Mouse (Mus musculus): ENCODE results near the gene Hsph1. TPM values are rescaled to one million over a fixed set of nuclear protein-coding genes. Genes with fewer than 3 reads are reported as not detected.

Gene Hsph1
- polyA plus RNA-seq, 1 experiment from 2014 or later = 97.1 TPM

- ATAC-seq (ENCODE audit: low read depth) = no peak
- no peak overlapping the region for H3K4me2 ChIP-seq (ENCODE audit: low read depth, low read length)
- no peaks in the 10 kb centered on the region for H3K9me3 ChIP-seq (ENCODE audit: control insufficient read depth, low read length)
- H3K9ac ChIP-seq (replicated peaks; ENCODE audit: low read depth, low read length) = no peak overlapping the region
- WGBS = 94% methylated on average over 6 of the region's 6 CpGs
- H3K27ac ChIP-seq (ENCODE audit: low read depth, low read length) = no peak overlapping the region
- H3K4me1 ChIP-seq (ENCODE audit: control insufficient read depth, insufficient read depth, low read length) = no peaks in the 10 kb centered on the region
- H3K27me3 ChIP-seq (ENCODE audit: control insufficient read depth, insufficient read depth, low read length) = no peaks in the 10 kb centered on the region
- H3K4me3 ChIP-seq (ENCODE audit: low read depth, low read length) = no peak overlapping the region
- H3K36me3 ChIP-seq (ENCODE audit: control insufficient read depth, insufficient read depth, low read length) = no peaks in the 10 kb centered on the region
Observed at GRCm38 (mm10) chr5:149662980-149663379, 26.8 kb upstream of the Hsph1 start.

GRCm38 (mm10) chr5:149661428-149661827, 25.3 kb upstream of the Hsph1 start:
- WGBS = 92% methylated on average over 6 of the region's 6 CpGs
- H3K27me3 ChIP-seq (ENCODE audit: control insufficient read depth, insufficient read depth, low read length) = no peaks in the 10 kb centered on the region

GRCm38 (mm10) chr5:149659414-149659780, 23.2 kb upstream of the Hsph1 start:
- Histone ChIP-seq H3K9ac (replicated peaks; ENCODE audit: low read depth, low read length) (no peak overlapping the region), H3K4me2 (ENCODE audit: low read depth, low read length) (no peak overlapping the region), H3K27ac (ENCODE audit: low read depth, low read length) (no peak overlapping the region), H3K27me3 (ENCODE audit: control insufficient read depth, insufficient read depth, low read length) (no peaks in the 10 kb centered on the region), H3K4me1 (ENCODE audit: control insufficient read depth, insufficient read depth, low read length) (no peaks in the 10 kb centered on the region), H3K36me3 (ENCODE audit: control insufficient read depth, insufficient read depth, low read length) (no peaks in the 10 kb centered on the region), H3K4me3 (ENCODE audit: low read depth, low read length) (no peak overlapping the region), H3K9me3 (ENCODE audit: control insufficient read depth, low read length) (no peaks in the 10 kb centered on the region)
- 58% methylated on average over 9 of the region's 9 CpGs for WGBS
- no peak for ATAC-seq (ENCODE audit: low read depth)

More at GRCm38 (mm10) chr5:149661428-149661827, 25.3 kb upstream of the Hsph1 start:
- H3K9me3 ChIP-seq (ENCODE audit: control insufficient read depth, low read length) = no peaks in the 10 kb centered on the region
- H3K4me3 ChIP-seq (ENCODE audit: low read depth, low read length) = no peak overlapping the region
- ATAC-seq (ENCODE audit: low read depth) = no peak
- H3K4me1 ChIP-seq (ENCODE audit: control insufficient read depth, insufficient read depth, low read length) = no peaks in the 10 kb centered on the region
- no peak overlapping the region for H3K4me2 ChIP-seq (ENCODE audit: low read depth, low read length)
- no peak overlapping the region for H3K27ac ChIP-seq (ENCODE audit: low read depth, low read length)
- H3K36me3 ChIP-seq (ENCODE audit: control insufficient read depth, insufficient read depth, low read length) = no peaks in the 10 kb centered on the region
- H3K9ac ChIP-seq (replicated peaks; ENCODE audit: low read depth, low read length) = no peak overlapping the region

GRCm38 (mm10) chr5:149658741-149659413, 22.7 kb upstream of the Hsph1 start:
- no peaks in the 10 kb centered on the region for H3K27me3 ChIP-seq (ENCODE audit: control insufficient read depth, insufficient read depth, low read length)
- WGBS = 65% methylated on average over 9 of the region's 9 CpGs
- H3K9ac ChIP-seq (replicated peaks; ENCODE audit: low read depth, low read length) = no peak overlapping the region
- no peaks in the 10 kb centered on the region for H3K4me1 ChIP-seq (ENCODE audit: control insufficient read depth, insufficient read depth, low read length)
- no peak overlapping the region for H3K27ac ChIP-seq (ENCODE audit: low read depth, low read length)
- H3K4me3 ChIP-seq (ENCODE audit: low read depth, low read length) = no peak overlapping the region
- no peaks in the 10 kb centered on the region for H3K9me3 ChIP-seq (ENCODE audit: control insufficient read depth, low read length)
- no peak for ATAC-seq (ENCODE audit: low read depth)
- no peaks in the 10 kb centered on the region for H3K36me3 ChIP-seq (ENCODE audit: control insufficient read depth, insufficient read depth, low read length)
- H3K4me2 ChIP-seq (ENCODE audit: low read depth, low read length) = no peak overlapping the region

GRCm38 (mm10) chr5:149658022-149658421, 21.8 kb upstream of the Hsph1 start:
- no peaks in the 10 kb centered on the region for H3K36me3 ChIP-seq (ENCODE audit: control insufficient read depth, insufficient read depth, low read length)
- H3K9me3 ChIP-seq (ENCODE audit: control insufficient read depth, low read length) = no peaks in the 10 kb centered on the region
- no peak overlapping the region for H3K27ac ChIP-seq (ENCODE audit: low read depth, low read length)
- 66% methylated on average over 3 of the region's 3 CpGs for WGBS
- H3K4me2 ChIP-seq (ENCODE audit: low read depth, low read length) = no peak overlapping the region
- H3K4me1 ChIP-seq (ENCODE audit: control insufficient read depth, insufficient read depth, low read length) = no peaks in the 10 kb centered on the region
- H3K27me3 ChIP-seq (ENCODE audit: control insufficient read depth, insufficient read depth, low read length) = no peaks in the 10 kb centered on the region
- H3K4me3 ChIP-seq (ENCODE audit: low read depth, low read length) = no peak overlapping the region
- no peak overlapping the region for H3K9ac ChIP-seq (replicated peaks; ENCODE audit: low read depth, low read length)
- no peak for ATAC-seq (ENCODE audit: low read depth)

- 80% methylated on average over 9 of the region's 9 CpGs for WGBS
- H3K9me3 ChIP-seq (ENCODE audit: control insufficient read depth, low read length) = no peaks in the 10 kb centered on the region
- H3K4me1 ChIP-seq (ENCODE audit: control insufficient read depth, insufficient read depth, low read length) = no peaks in the 10 kb centered on the region
- no peak overlapping the region for H3K9ac ChIP-seq (replicated peaks; ENCODE audit: low read depth, low read length)
- no peak for ATAC-seq (ENCODE audit: low read depth)
- H3K36me3 ChIP-seq (ENCODE audit: control insufficient read depth, insufficient read depth, low read length) = no peaks in the 10 kb centered on the region
- no peak overlapping the region for H3K4me2 ChIP-seq (ENCODE audit: low read depth, low read length)
- no peak overlapping the region for H3K27ac ChIP-seq (ENCODE audit: low read depth, low read length)
- no peaks in the 10 kb centered on the region for H3K27me3 ChIP-seq (ENCODE audit: control insufficient read depth, insufficient read depth, low read length)
- no peak overlapping the region for H3K4me3 ChIP-seq (ENCODE audit: low read depth, low read length)
Observed at GRCm38 (mm10) chr5:149655636-149656035, 19.5 kb upstream of the Hsph1 start.

GRCm38 (mm10) chr5:149650179-149650553, 14.0 kb upstream of the Hsph1 start:
- ATAC-seq (ENCODE audit: low read depth) = no peak
- no peaks in the 10 kb centered on the region for H3K4me1 ChIP-seq (ENCODE audit: control insufficient read depth, insufficient read depth, low read length)
- no peak overlapping the region for H3K4me3 ChIP-seq (ENCODE audit: low read depth, low read length)
- H3K9me3 ChIP-seq (ENCODE audit: control insufficient read depth, low read length) = no peaks in the 10 kb centered on the region
- H3K9ac ChIP-seq (replicated peaks; ENCODE audit: low read depth, low read length) = no peak overlapping the region
- no peak overlapping the region for H3K27ac ChIP-seq (ENCODE audit: low read depth, low read length)
- no peak overlapping the region for H3K4me2 ChIP-seq (ENCODE audit: low read depth, low read length)
- H3K27me3 ChIP-seq (ENCODE audit: control insufficient read depth, insufficient read depth, low read length) = no peaks in the 10 kb centered on the region
- 66% methylated on average over 4 of the region's 4 CpGs for WGBS
- no peaks in the 10 kb centered on the region for H3K36me3 ChIP-seq (ENCODE audit: control insufficient read depth, insufficient read depth, low read length)

- Histone ChIP-seq H3K4me2 (ENCODE audit: low read depth, low read length) (no peak overlapping the region), H3K36me3 (ENCODE audit: control insufficient read depth, insufficient read depth, low read length) (no peaks in the 10 kb centered on the region), H3K9me3 (ENCODE audit: control insufficient read depth, low read length) (no peaks in the 10 kb centered on the region), H3K27me3 (ENCODE audit: control insufficient read depth, insufficient read depth, low read length) (no peaks in the 10 kb centered on the region), H3K4me1 (ENCODE audit: control insufficient read depth, insufficient read depth, low read length) (no peaks in the 10 kb centered on the region), H3K9ac (replicated peaks; ENCODE audit: low read depth, low read length) (no peak overlapping the region), H3K4me3 (ENCODE audit: low read depth, low read length) (no peak overlapping the region), H3K27ac (ENCODE audit: low read depth, low read length) (no peak overlapping the region)
- ATAC-seq (ENCODE audit: low read depth) = no peak
- 75% methylated on average over 14 of the region's 14 CpGs for WGBS
Observed at GRCm38 (mm10) chr5:149649499-149650178, 13.5 kb upstream of the Hsph1 start.

- Histone ChIP-seq H3K27me3 (ENCODE audit: control insufficient read depth, insufficient read depth, low read length) (no peaks in the 10 kb centered on the region), H3K4me2 (ENCODE audit: low read depth, low read length) (no peak overlapping the region), H3K9ac (replicated peaks; ENCODE audit: low read depth, low read length) (no peak overlapping the region), H3K27ac (ENCODE audit: low read depth, low read length) (no peak overlapping the region), H3K36me3 (ENCODE audit: control insufficient read depth, insufficient read depth, low read length) (no peaks in the 10 kb centered on the region), H3K9me3 (ENCODE audit: control insufficient read depth, low read length) (no peaks in the 10 kb centered on the region), H3K4me1 (ENCODE audit: control insufficient read depth, insufficient read depth, low read length) (no peaks in the 10 kb centered on the region), H3K4me3 (ENCODE audit: low read depth, low read length) (no peak overlapping the region)
- 0 out of 2 replicates have a peak, but pooled peaks have one; percentile 21 for ATAC-seq (ENCODE audit: low read depth)
- 77% methylated on average over 6 of the region's 6 CpGs for WGBS
Observed at GRCm38 (mm10) chr5:149648895-149649406, 12.8 kb upstream of the Hsph1 start.

Data from neural tube, embryonic 14.5 days (tissue).